Mouse (Mus musculus): ENCODE results near the gene Ccdc188. TPM values are rescaled to one million over a fixed set of nuclear protein-coding genes. Genes with fewer than 3 reads are reported as not detected.
A peak's percentile ranks its signal among the peaks of the same experiment; 100 is the strongest.

Ccdc188 gene
- polyA plus RNA-seq, 2 experiments: not detected

DNA sequence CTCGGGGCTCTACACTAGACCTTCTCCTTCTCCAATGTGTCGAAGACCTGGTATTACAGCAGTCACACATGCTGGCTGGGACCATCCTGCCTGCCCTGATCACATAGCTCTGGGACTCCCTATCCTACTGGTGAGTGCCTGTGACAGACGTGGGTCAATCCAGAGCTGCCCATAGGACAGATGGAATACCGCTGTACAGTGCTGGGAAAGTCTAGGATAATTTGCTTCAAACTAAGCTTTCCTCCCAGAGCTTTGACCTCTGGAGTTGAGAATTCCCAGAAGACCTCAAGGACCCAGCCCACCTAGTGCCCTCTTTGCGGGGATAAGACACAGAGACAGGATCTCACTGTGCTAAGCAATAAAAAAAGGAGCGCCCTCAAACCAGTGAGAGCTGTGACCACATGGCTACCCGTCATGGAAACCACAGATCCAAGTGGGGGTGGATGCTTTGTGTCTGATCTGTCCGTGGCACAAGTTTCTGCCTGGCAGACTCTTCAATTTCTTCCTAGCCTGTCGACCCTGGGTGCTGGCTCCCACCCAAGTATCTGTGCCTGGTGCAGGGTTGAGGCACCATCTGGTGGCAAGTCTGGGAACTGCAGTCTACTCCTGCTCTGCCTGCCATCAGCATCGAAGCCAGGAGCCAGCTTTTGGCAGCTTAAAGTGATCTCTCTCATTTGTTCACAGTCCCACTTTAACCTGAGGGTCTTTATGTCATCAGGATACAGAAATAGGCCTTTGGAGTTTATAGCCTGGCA, 6.1 kb upstream of the Ccdc188 start:
- TF ChIP-seq POLR2A (IDR thresholded peaks at IDR 0.05; ENCODE audit: borderline replicate concordance, extremely low read depth, insufficient read depth, insufficient read length): no peak
- ATAC-seq (ENCODE audit: low FRiP score, low read depth) (peak; percentile 42; the same call in 1 of the 2 replicates), DNase-seq (ENCODE audit: low spot score) (peak; percentile 89)
- Histone ChIP-seq H3K9ac (ENCODE audit: low read depth, low read length, severe bottlenecking) (no peak overlapping the region), H3K9me3 (ENCODE audit: control insufficient read depth, low read length) (no peaks in the 10 kb centered on the region), H3K36me3 (ENCODE audit: control insufficient read depth, insufficient read depth, low read length) (no peaks in the 10 kb centered on the region), H3K27me3 (ENCODE audit: control insufficient read depth, insufficient read depth, low read length) (no peaks in the 10 kb centered on the region), H3K4me1 (ENCODE audit: control insufficient read depth, insufficient read depth, low read length) (no peaks in the 10 kb centered on the region), H3K4me3 (replicated peaks; ENCODE audit: low read length) (no peak overlapping the region), H3K4me2 (replicated peaks; ENCODE audit: low read depth, low read length, severe bottlenecking) (no peak overlapping the region), H3K27ac (replicated peaks; ENCODE audit: low read depth, low read length) (no peak overlapping the region)
- 44% methylated on average over 10 of the region's 10 CpGs for WGBS

GRCm38 (mm10) chr16:18213689-18214088, 4.0 kb upstream of the Ccdc188 start:
- ATAC-seq (ENCODE audit: low FRiP score, low read depth) (0 out of 2 replicates have a peak, but pooled peaks have one; percentile 16), DNase-seq (ENCODE audit: low spot score) (no peak)
- TF ChIP-seq POLR2A (IDR thresholded peaks at IDR 0.05; ENCODE audit: borderline replicate concordance, extremely low read depth, insufficient read depth, insufficient read length): no peak
- Histone ChIP-seq H3K9me3 (ENCODE audit: control insufficient read depth, low read length) (no peaks in the 10 kb centered on the region), H3K9ac (ENCODE audit: low read depth, low read length, severe bottlenecking) (no peak overlapping the region), H3K27me3 (ENCODE audit: control insufficient read depth, insufficient read depth, low read length) (no peaks in the 10 kb centered on the region), H3K27ac (replicated peaks; ENCODE audit: low read depth, low read length) (no peak overlapping the region), H3K4me1 (ENCODE audit: control insufficient read depth, insufficient read depth, low read length) (no peaks in the 10 kb centered on the region), H3K36me3 (ENCODE audit: control insufficient read depth, insufficient read depth, low read length) (no peaks in the 10 kb centered on the region), H3K4me3 (replicated peaks; ENCODE audit: low read length) (no peak overlapping the region), H3K4me2 (replicated peaks; ENCODE audit: low read depth, low read length, severe bottlenecking) (no peak overlapping the region)
- WGBS: 43% methylated on average over 6 of the region's 6 CpGs

- no peak overlapping the region for H3K4me3 ChIP-seq (replicated peaks; ENCODE audit: low read length)
- no peaks in the 10 kb centered on the region for H3K9me3 ChIP-seq (ENCODE audit: control insufficient read depth, low read length)
- WGBS: 82% methylated on average over 7 of the region's 7 CpGs
- TF ChIP-seq POLR2A (IDR thresholded peaks at IDR 0.05; ENCODE audit: borderline replicate concordance, extremely low read depth, insufficient read depth, insufficient read length): no peak
- H3K27ac ChIP-seq (replicated peaks; ENCODE audit: low read depth, low read length): no peak overlapping the region
- H3K4me2 ChIP-seq (replicated peaks; ENCODE audit: low read depth, low read length, severe bottlenecking): no peak overlapping the region
- H3K36me3 ChIP-seq (ENCODE audit: control insufficient read depth, insufficient read depth, low read length): no peaks in the 10 kb centered on the region
- no peak overlapping the region for H3K9ac ChIP-seq (ENCODE audit: low read depth, low read length, severe bottlenecking)
- H3K27me3 ChIP-seq (ENCODE audit: control insufficient read depth, insufficient read depth, low read length): no peaks in the 10 kb centered on the region
- DNase-seq (ENCODE audit: low spot score): no peak
- H3K4me1 ChIP-seq (ENCODE audit: control insufficient read depth, insufficient read depth, low read length): peaks cover 5% of the 10 kb centered on the region
- no peak for ATAC-seq (ENCODE audit: low FRiP score, low read depth)
Observed at GRCm38 (mm10) chr16:18214858-18215257, 2.8 kb upstream of the Ccdc188 start.

GRCm38 (mm10) chr16:18218580-18218996, 909 bp downstream of the Ccdc188 start:
- Histone ChIP-seq H3K36me3 (ENCODE audit: control insufficient read depth, insufficient read depth, low read length) (peaks cover 25% of the 10 kb centered on the region), H3K9me3 (ENCODE audit: control insufficient read depth, low read length) (no peaks in the 10 kb centered on the region), H3K27me3 (ENCODE audit: control insufficient read depth, insufficient read depth, low read length) (no peaks in the 10 kb centered on the region), H3K27ac (replicated peaks; ENCODE audit: low read depth, low read length) (no peak overlapping the region), H3K4me2 (replicated peaks; ENCODE audit: low read depth, low read length, severe bottlenecking) (no peak overlapping the region), H3K9ac (ENCODE audit: low read depth, low read length, severe bottlenecking) (no peak overlapping the region), H3K4me1 (ENCODE audit: control insufficient read depth, insufficient read depth, low read length) (peaks cover 11% of the 10 kb centered on the region), H3K4me3 (replicated peaks; ENCODE audit: low read length) (no peak overlapping the region)
- no peak for TF ChIP-seq POLR2A (IDR thresholded peaks at IDR 0.05; ENCODE audit: borderline replicate concordance, extremely low read depth, insufficient read depth, insufficient read length)
- ATAC-seq (ENCODE audit: low FRiP score, low read depth): no peak
- DNase-seq (ENCODE audit: low spot score): no peak
- WGBS: 64% methylated on average over 9 of the region's 9 CpGs

DNA sequence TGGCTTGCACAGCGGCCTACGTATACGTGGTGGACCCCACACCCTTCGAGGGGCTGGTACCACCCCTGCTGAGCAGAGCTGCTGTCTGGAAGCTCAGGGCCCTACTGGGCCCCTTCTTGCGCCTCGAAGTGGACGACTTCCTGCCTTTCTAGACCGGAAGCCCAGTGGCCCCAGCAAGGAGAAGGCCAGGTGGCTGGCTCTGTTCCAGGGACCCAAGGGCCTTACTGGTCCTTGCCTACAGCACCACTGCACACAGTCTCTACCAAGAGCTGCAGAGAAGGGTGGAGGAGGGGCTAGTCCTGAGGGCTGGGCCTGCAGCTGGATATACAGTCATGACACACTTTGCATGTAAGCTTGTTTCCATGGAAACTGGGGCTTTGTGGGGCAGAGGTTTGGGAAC, 2.3 kb downstream of the Ccdc188 start:
- WGBS: 30% methylated on average over 8 of the region's 8 CpGs
- Histone ChIP-seq H3K27me3 (ENCODE audit: control insufficient read depth, insufficient read depth, low read length) (no peaks in the 10 kb centered on the region), H3K27ac (replicated peaks; ENCODE audit: low read depth, low read length) (peak overlapping the region; percentile 63), H3K4me3 (replicated peaks; ENCODE audit: low read length) (no peak overlapping the region), H3K36me3 (ENCODE audit: control insufficient read depth, insufficient read depth, low read length) (peaks cover 39% of the 10 kb centered on the region), H3K9ac (ENCODE audit: low read depth, low read length, severe bottlenecking) (peak overlapping the region; percentile 28; the same call in 1 of the 2 replicates), H3K4me2 (replicated peaks; ENCODE audit: low read depth, low read length, severe bottlenecking) (no peak overlapping the region), H3K9me3 (ENCODE audit: control insufficient read depth, low read length) (no peaks in the 10 kb centered on the region), H3K4me1 (ENCODE audit: control insufficient read depth, insufficient read depth, low read length) (peaks cover 11% of the 10 kb centered on the region)
- DNase-seq (ENCODE audit: low spot score) (peak; percentile 63), ATAC-seq (ENCODE audit: low FRiP score, low read depth) (peak; percentile 70)
- TF ChIP-seq POLR2A (IDR thresholded peaks at IDR 0.05; ENCODE audit: borderline replicate concordance, extremely low read depth, insufficient read depth, insufficient read length): no peak

Measured in limb, embryonic 14.5 days (tissue).